ENCODE assay signal across 9 mouse cellular contexts in genomic region chr9:44239447-44239846, GRCm38 (mm10). TPM values are rescaled to one million over a fixed set of nuclear protein-coding genes. Genes with fewer than 3 reads are reported as not detected.
DNase-seq lines count a peak whose midpoint lies in the region; ATAC-seq and TF ChIP-seq lines count a peak whose summit lies in the region.
"Had no signal": no experiment of that assay in that cellular context is flagged by ENCODE, and none has a peak within 500 bp of the region (broad histone marks: within the 10 kb centered on the region; RNA-seq: fewer than 3 reads in every experiment).

No protein-coding gene starts in this region.

- peak; percentile 63 for DNase-seq in MN1 (ENCODE audit: low spot score)
- DNase-seq in embryo, embryonic 11 days: peak; percentile 85
- DNase-seq in kidney, postnatal 4 days: peak; percentile 71 to 76
- peak; percentile 54 to 66 for DNase-seq in natural killer cell, adult 2 months (ENCODE audit: low spot score in 2 of 2)
- DNase-seq in Muller cell, postnatal 12 days (ENCODE audit: inconsistent ontology term): no peak

- H3K9ac ChIP-seq in intestine, postnatal 0 days (ENCODE audit: low read depth, low read length): no peak overlapping the region
- no peak overlapping the region for H3K9ac ChIP-seq in intestine, embryonic 15.5 days

- H3K27ac ChIP-seq in intestine, postnatal 0 days (ENCODE audit: low read depth, low read length): no peak overlapping the region
- no peak overlapping the region for H3K27ac ChIP-seq in intestine, embryonic 15.5 days

- H3K4me1 ChIP-seq in intestine, postnatal 0 days (replicated peaks; ENCODE audit: control insufficient read depth, insufficient read depth, low read length): no peaks in the 10 kb centered on the region
- H3K4me1 ChIP-seq in intestine, embryonic 15.5 days (replicated peaks): 0 out of 2 replicates have a peak, but pooled peaks cover 6% of the 10 kb centered on the region

- no peak overlapping the region for H3K4me3 ChIP-seq in intestine, postnatal 0 days (ENCODE audit: low read depth, low read length)
- H3K4me3 ChIP-seq in intestine, embryonic 15.5 days (replicated peaks): no peak overlapping the region
- no peak overlapping the region for H3K4me3 ChIP-seq in C2C12 (ENCODE audit: insufficient read depth, poor library complexity, severe bottlenecking)

- no peaks in the 10 kb centered on the region for H3K9me3 ChIP-seq in intestine, postnatal 0 days (ENCODE audit: control insufficient read depth)
- no peaks in the 10 kb centered on the region for H3K9me3 ChIP-seq in intestine, embryonic 15.5 days

- H3K4me2 ChIP-seq in intestine, postnatal 0 days (replicated peaks; ENCODE audit: low read depth): no peak overlapping the region
- no peak overlapping the region for H3K4me2 ChIP-seq in intestine, embryonic 15.5 days (replicated peaks)

- ATAC-seq in intestine, postnatal 0 days: no peak
- ATAC-seq in intestine, embryonic 15.5 days: no peak

- no peaks in the 10 kb centered on the region for H3K27me3 ChIP-seq in intestine, postnatal 0 days (replicated peaks; ENCODE audit: control insufficient read depth, insufficient read depth, low read length)
- no peaks in the 10 kb centered on the region for H3K27me3 ChIP-seq in intestine, embryonic 15.5 days (replicated peaks)
- no peaks in the 10 kb centered on the region for H3K27me3 ChIP-seq in C2C12 (ENCODE audit: control insufficient read depth, insufficient read depth, insufficient read length)

- H3K36me3 ChIP-seq in intestine, postnatal 0 days (ENCODE audit: control insufficient read depth, insufficient read depth): no peaks in the 10 kb centered on the region
- H3K36me3 ChIP-seq in intestine, embryonic 15.5 days: no peaks in the 10 kb centered on the region
- no peaks in the 10 kb centered on the region for H3K36me3 ChIP-seq in C2C12 (ENCODE audit: control insufficient read depth, insufficient read depth)

- no peaks in the 10 kb centered on the region for H3K79me3 ChIP-seq in C2C12 (ENCODE audit: low read depth)

- no peaks in the 10 kb centered on the region for H3K79me2 ChIP-seq in C2C12 (ENCODE audit: control insufficient read depth, insufficient read depth)

- 7% methylated on average over 5 of the region's 5 CpGs for WGBS in intestine, postnatal 0 days
- 12% methylated on average over 5 of the region's 5 CpGs for WGBS in intestine, embryonic 15.5 days

- no peak overlapping the region for H3ac ChIP-seq in C2C12 (ENCODE audit: control insufficient read depth, insufficient read length, low read depth)

- TF ChIP-seq CTCF in intestine, postnatal 0 days (IDR thresholded peaks at IDR 0.05; ENCODE audit: low read depth): peak; percentile 83
- peak; percentile 31 for TF ChIP-seq CTCF in C2C12 (IDR thresholded peaks at IDR 0.05; ENCODE audit: control insufficient read depth, insufficient read depth, insufficient read length)

TF ChIP-seq in C2C12, 6 proteins besides CTCF, POLR2A, EP300 and RAD21:
- TF ChIP-seq USF1 (IDR thresholded peaks at IDR 0.05; ENCODE audit: low read depth): no peak
- TF ChIP-seq MAX (IDR thresholded peaks at IDR 0.05): no peak
- TF ChIP-seq MYOG (IDR thresholded peaks at IDR 0.05; ENCODE audit: control insufficient read depth, extremely low read depth, insufficient read length): no peak
TF ChIP-seq in C2C12: peak in this region for 0.

RNA-seq across cellular contexts. Expression of gene Ccdc153, which starts 1.0 kb away (rescaled TPM):
- polyA plus RNA-seq in intestine, postnatal 0 days (2015; fragmentation: Nextera tagmentation; extraction: Ambion mirVana): not detected in 2 replicates
- not detected in 2 replicates for polyA plus RNA-seq in intestine, embryonic 15.5 days (2015; fragmentation: Nextera tagmentation; extraction: Ambion mirVana)
- 0.04 TPM for polyA plus RNA-seq in C2C12 (2012; fragmentation: generic; extraction: Trizol)
- polyA plus RNA-seq: liver, embryonic 16.5 days had no signal

RNA-seq across cellular contexts. Expression of gene Cbl, which starts 5.6 kb away (rescaled TPM):
- polyA plus RNA-seq in intestine, postnatal 0 days (2015; fragmentation: Nextera tagmentation; extraction: Ambion mirVana): 5.8 and 6.7 TPM in 2 replicates
- polyA plus RNA-seq in intestine, embryonic 15.5 days (2015; fragmentation: Nextera tagmentation; extraction: Ambion mirVana): 13.2 and 14.8 TPM in 2 replicates
- 8.2 TPM for polyA plus RNA-seq in C2C12 (2012; fragmentation: generic; extraction: Trizol)

RNA-seq across cellular contexts. Expression of gene Pdzd3, which starts 11.8 kb away (rescaled TPM):
- polyA plus RNA-seq in intestine, postnatal 0 days (2015; fragmentation: Nextera tagmentation; extraction: Ambion mirVana): 37.0 and 40.1 TPM in 2 replicates
- 11.7 and 12.9 TPM in 2 replicates for polyA plus RNA-seq in intestine, embryonic 15.5 days (2015; fragmentation: Nextera tagmentation; extraction: Ambion mirVana)
- not detected for polyA plus RNA-seq in C2C12 (2012; fragmentation: generic; extraction: Trizol)

RNA-seq across cellular contexts. Expression of gene Nlrx1, which starts 29.0 kb away (rescaled TPM):
- 4.6 TPM in 2 replicates for polyA plus RNA-seq in intestine, postnatal 0 days (2015; fragmentation: Nextera tagmentation; extraction: Ambion mirVana)
- polyA plus RNA-seq in intestine, embryonic 15.5 days (2015; fragmentation: Nextera tagmentation; extraction: Ambion mirVana): 5.5 and 5.9 TPM in 2 replicates
- polyA plus RNA-seq in C2C12 (2012; fragmentation: generic; extraction: Trizol): 3.4 TPM

RNA-seq across cellular contexts. Expression of gene Abcg4, which starts 49.0 kb away (rescaled TPM):
- 0.88 and 1.1 TPM in 2 replicates for polyA plus RNA-seq in intestine, postnatal 0 days (2015; fragmentation: Nextera tagmentation; extraction: Ambion mirVana)
- 2.5 and 2.9 TPM in 2 replicates for polyA plus RNA-seq in intestine, embryonic 15.5 days (2015; fragmentation: Nextera tagmentation; extraction: Ambion mirVana)
- 0.21 TPM for polyA plus RNA-seq in C2C12 (2012; fragmentation: generic; extraction: Trizol)

Comparison
In these comparisons a context has a peak if more than half of its experiments do, and no peak if none do; other contexts are left out.
1. RNA of gene Pdzd3, which starts 11.8 kb away (polyA plus RNA-seq): 37.0 to 40.1 TPM in intestine, postnatal 0 days and 11.7 to 12.9 TPM in intestine, embryonic 15.5 days; not detected in C2C12 (single experiment); every median in the first group is over 10 times any median in the second.